Mouse (Mus musculus) monocyte, adult 59 days (primary cell): ENCODE data around the gene Ubd. TPM values are rescaled to one million over a fixed set of nuclear protein-coding genes. Genes with fewer than 3 reads are reported as not detected.

Experiments
- total RNA-seq, 2 experiments: library from RNA; stranded (reverse); gene quantifications; one replicate each; pipeline ENCODE4 v1.2.4; 2023

The Ubd gene
- total RNA-seq = 10 to 100 TPM in 1 of 2 experiments, 1 to 10 TPM in 1; 6.6 to 10.8 TPM

GRCm38 (mm10) chr17:37193656-37194055, at the start of gene Ubd:
Ubd (plus strand) TSS chr17:37193892.

GRCm38 (mm10) chr17:37161394-37161793, 32.3 kb upstream of the Ubd start, which contains the start of gene Olfr93:
Olfr93 (minus strand) TSS chr17:37161494.

GRCm38 (mm10) chr17:37200894-37201293, 7.2 kb downstream of the Ubd start, which contains the start of gene Olfr94:
Olfr94 (minus strand) TSS chr17:37200994.

GRCm38 (mm10) chr17:37213018-37213417, 19.3 kb downstream of the Ubd start, which contains the start of gene Olfr95:
Olfr95 (minus strand) TSS chr17:37213118.

GRCm38 (mm10) chr17:37219846-37220245, 26.2 kb downstream of the Ubd start, which contains the start of gene Olfr96:
Olfr96 (plus strand) TSS chr17:37220146.

GRCm38 (mm10) chr17:37237230-37237629, 43.5 kb downstream of the Ubd start, which contains the start of gene Olfr97:
Olfr97 (minus strand) TSS chr17:37237330.

Other genes starting within 250 kb of the Ubd start
- gene Ppp1r11, start 242.2 kb upstream of the Ubd start, total RNA-seq = 10 to 100 TPM; 56.1 to 56.3 TPM
- gene Znrd1, start 235.3 kb upstream of the Ubd start, total RNA-seq = 10 to 100 TPM; 57.4 to 59.8 TPM
- gene Znrd1as, start 235.3 kb upstream of the Ubd start, total RNA-seq = 1 to 10 TPM; 1.9 to 2.2 TPM
- gene 2410137M14Rik, start 212.7 kb upstream of the Ubd start, total RNA-seq = not detected
- gene H2-M5, start 204.4 kb upstream of the Ubd start, total RNA-seq = not detected
- under 1 TPM in 1 of 2 experiments, not detected in 1; 0.39 TPM for gene Zfp57, start 192.7 kb upstream of the Ubd start, total RNA-seq
- not detected for gene Mog, start 170.5 kb upstream of the Ubd start, total RNA-seq
- gene Gabbr1, start 147.9 kb upstream of the Ubd start, total RNA-seq = 10 to 100 TPM; 20.2 to 28.2 TPM
- under 1 TPM; 0.29 to 0.58 TPM for gene Olfr90, start 105.4 kb upstream of the Ubd start, total RNA-seq
- not detected for gene Olfr91, start 95.6 kb upstream of the Ubd start, total RNA-seq
- not detected for gene Olfr92, start 73.8 kb upstream of the Ubd start, total RNA-seq
- not detected for gene Olfr93, start 32.4 kb upstream of the Ubd start, total RNA-seq
- not detected for gene Olfr94, start 7.1 kb downstream of the Ubd start, total RNA-seq
- not detected for gene Olfr95, start 19.2 kb downstream of the Ubd start, total RNA-seq
- gene Olfr96, start 26.3 kb downstream of the Ubd start, total RNA-seq = not detected
- gene Olfr97, start 43.4 kb downstream of the Ubd start, total RNA-seq = not detected
- gene Olfr98, start 69.9 kb downstream of the Ubd start, total RNA-seq = not detected
- gene H2-M3, start 76.3 kb downstream of the Ubd start, total RNA-seq = 10 to 100 TPM; 29.0 to 30.6 TPM
- not detected for gene Olfr99, start 89.6 kb downstream of the Ubd start, total RNA-seq
- not detected for gene Olfr101, start 110.4 kb downstream of the Ubd start, total RNA-seq
- not detected for gene Olfr102, start 123.2 kb downstream of the Ubd start, total RNA-seq
- gene Olfr103, start 145.8 kb downstream of the Ubd start, total RNA-seq = not detected
- gene Olfr104-ps, start 165.7 kb downstream of the Ubd start, total RNA-seq = not detected
- gene Olfr105-ps, start 185.1 kb downstream of the Ubd start, total RNA-seq = not detected
- not detected for gene Olfr106-ps, start 196.5 kb downstream of the Ubd start, total RNA-seq
- not detected for gene Olfr107, start 205.3 kb downstream of the Ubd start, total RNA-seq